Mouse (Mus musculus): Measurements from ENCODE around the gene Tlr8. TPM values are rescaled to one million over a fixed set of nuclear protein-coding genes. Genes with fewer than 3 reads are reported as not detected.

Tlr8 gene
- not detected for polyA plus RNA-seq (2017; shearing (Covaris generic))

DNA sequence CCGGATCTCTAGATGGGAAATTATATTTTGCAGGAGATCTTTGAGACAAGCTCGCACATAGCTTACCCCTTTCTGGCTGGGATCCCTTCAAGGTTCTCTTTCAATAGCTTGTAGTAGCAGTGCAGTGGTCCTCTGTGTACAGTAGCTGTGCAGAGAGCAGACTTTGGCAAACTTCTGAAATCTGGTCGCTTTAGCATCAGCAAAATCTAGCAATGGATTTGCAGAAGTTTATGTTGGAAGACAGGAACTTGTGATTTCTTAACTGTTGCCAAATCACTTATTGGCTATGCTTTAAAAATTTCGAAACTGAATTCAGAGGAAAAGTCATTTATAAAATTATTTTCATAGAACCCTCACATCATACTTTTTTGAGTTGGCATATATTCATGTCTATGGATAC, at the start of gene Tlr8:
Gene Tlr8, minus strand, starts transcription at position 244 of the 400 bp plus-strand sequence.

GRCm38 (mm10) chrX:167208978-167209754, 55.0 kb downstream of the Tlr8 start, which contains the start of gene Tmsb4x:
Gene Tmsb4x (minus strand): TSS chrX:167209315.

Other genes starting within 250 kb of the Tlr8 start
- gene Tmsb4x, start 55.0 kb downstream of the Tlr8 start, polyA plus RNA-seq (2017; shearing (Covaris generic)): 10,536 TPM
- gene Tlr7, start 66.2 kb upstream of the Tlr8 start, polyA plus RNA-seq (2017; shearing (Covaris generic)): 2.7 TPM
- 58.9 TPM for gene Prps2, start 118.4 kb upstream of the Tlr8 start, polyA plus RNA-seq (2017; shearing (Covaris generic))

Data from naive thymus-derived CD4-positive, alpha-beta T cell, adult 5 months (primary cell).